Mouse (Mus musculus) liver, adult 2 months (tissue): ENCODE measurements at regions not wholly inside any gene's neighbourhood (a gene's known extent, or its start where the extent isn't known, plus 50 kb on each side); places are given as distances from the start of the nearest gene placed in this dataset.

Experiments
- CTCF ChIP-seq: fragments of 200-500 bp; IDR thresholded peaks from 2 replicates; pipeline ENCODE4 v1.5.1; 2011; ENCODE audit warnings: low read depth, low read length, control low read depth
- POLR2A ChIP-seq: fragments of 200-500 bp; IDR thresholded peaks from 2 replicates; pipeline ENCODE4 v1.6.1; 2011; ENCODE audit warnings: low read length, control low read depth; ENCODE audit not compliant: insufficient read depth; ENCODE audit errors: extremely low read depth

GRCm38 (mm10) chr16:12758594-12758993 lies 350.9 kb upstream of the Ercc4 start:
- TF ChIP-seq CTCF (no peak), POLR2A (no peak)
